Mouse (Mus musculus) cerebellum, postnatal 25 days (tissue): Measurements from ENCODE around the gene Srp14.

Experiments
- DNase-seq, 2 experiments: peaks; one replicate each; pipeline ENCODE4 v3.0.0; 2021; ENCODE audit warnings: mixed read lengths in 2 of 2

Srp14 gene

GRCm38 (mm10) chr2:118487806-118488205, 8.3 kb upstream of the Srp14 start:
- DNase-seq = peak in 1 of 2 experiments; percentile 40

GRCm38 (mm10) chr2:118486933-118487332, 7.4 kb upstream of the Srp14 start:
- peak; percentile 86 to 92 for DNase-seq

GRCm38 (mm10) chr2:118485415-118485814, 5.9 kb upstream of the Srp14 start:
- DNase-seq = no peak

GRCm38 (mm10) chr2:118484386-118484898, 4.9 kb upstream of the Srp14 start:
- no peak for DNase-seq

- no peak for DNase-seq
Measured at GRCm38 (mm10) chr2:118483032-118483431, 3.5 kb upstream of the Srp14 start.

GRCm38 (mm10) chr2:118480886-118481285, 1.4 kb upstream of the Srp14 start:
- no peak for DNase-seq

GRCm38 (mm10) chr2:118478833-118479549, 520 bp downstream of the Srp14 start:
- DNase-seq = peak in 1 of 2 experiments; percentile 19

GRCm38 (mm10) chr2:118468354-118468753, 11.2 kb downstream of the Srp14 start:
- DNase-seq = no peak

- DNase-seq = no peak
Measured at GRCm38 (mm10) chr2:118466601-118467000, 12.9 kb downstream of the Srp14 start.

- no peak for DNase-seq
Measured at GRCm38 (mm10) chr2:118465894-118466293, 13.6 kb downstream of the Srp14 start.

GRCm38 (mm10) chr2:118464450-118464849, 15.1 kb downstream of the Srp14 start:
- DNase-seq = no peak

GRCm38 (mm10) chr2:118463480-118463879, 16.0 kb downstream of the Srp14 start:
- no peak for DNase-seq

- no peak for DNase-seq
Measured at GRCm38 (mm10) chr2:118461480-118462165, 17.9 kb downstream of the Srp14 start.

- no peak for DNase-seq
Measured at GRCm38 (mm10) chr2:118457463-118458261, 21.8 kb downstream of the Srp14 start.

- DNase-seq = no peak
Measured at GRCm38 (mm10) chr2:118457029-118457428, 22.5 kb downstream of the Srp14 start.

- DNase-seq = no peak
Measured at GRCm38 (mm10) chr2:118451056-118451455, 28.5 kb downstream of the Srp14 start.

GRCm38 (mm10) chr2:118448181-118448580, 31.3 kb downstream of the Srp14 start:
- DNase-seq = no peak

- no peak for DNase-seq
Measured at GRCm38 (mm10) chr2:118445696-118446674, 33.5 kb downstream of the Srp14 start.

GRCm38 (mm10) chr2:118442723-118443122, 36.8 kb downstream of the Srp14 start:
- DNase-seq = no peak

GRCm38 (mm10) chr2:118442172-118442571, 37.3 kb downstream of the Srp14 start:
- no peak for DNase-seq

GRCm38 (mm10) chr2:118431589-118431988, 47.9 kb downstream of the Srp14 start:
- DNase-seq = peak; percentile 41 to 64

GRCm38 (mm10) chr2:118430630-118431029, 48.9 kb downstream of the Srp14 start:
- DNase-seq = no peak
